Mouse (Mus musculus) regulatory T cell (primary cell): ENCODE results near the gene 6430550D23Rik.

Experiments used
- in situ Hi-C: fragments of 300-600 bp; cut with MboI, MseI; formaldehyde crosslinking; loops from one replicate; pipeline ENCODE4 v1.15.1; 2025; ENCODE audit warnings: high pct_unique_total_duplicates

Gene 6430550D23Rik

GRCm38 (mm10) chr2:156007888-156008532, at the start of gene 6430550D23Rik, which contains the start of gene Ergic3:
6430550D23Rik (minus strand) TSS chr2:156007977.
Ergic3 (plus strand) TSS chr2:156008045.
- in situ Hi-C loops, result no loop called here

GRCm38 (mm10) chr2:156052816-156053215, 45.0 kb upstream of the 6430550D23Rik start, which contains the start of gene Fer1l4:
Fer1l4 (minus strand) TSS chr2:156052947.
- in situ Hi-C loops, result loop anchor here (5.0 kb wide), 1 partner anchor 41 kb away; no protein-coding TSS in a partner anchor

- in situ Hi-C loops, result no loop called here
These were observed 40.2 kb upstream of the 6430550D23Rik start for GRCm38 (mm10) chr2:156047929-156048328.

- in situ Hi-C loops, result no loop called here
These were observed 35.1 kb upstream of the 6430550D23Rik start for GRCm38 (mm10) chr2:156042903-156043302.

GRCm38 (mm10) chr2:156039390-156039789, 31.6 kb upstream of the 6430550D23Rik start:
- in situ Hi-C loops, result no loop called here

GRCm38 (mm10) chr2:156025482-156025881, 17.7 kb upstream of the 6430550D23Rik start:
- in situ Hi-C loops, result no loop called here

- in situ Hi-C loops, result no loop called here
These were observed 14.0 kb upstream of the 6430550D23Rik start for GRCm38 (mm10) chr2:156021765-156022164.

GRCm38 (mm10) chr2:156021219-156021618, 13.4 kb upstream of the 6430550D23Rik start:
- in situ Hi-C loops, result no loop called here

- in situ Hi-C loops, result no loop called here
These were observed 10.3 kb upstream of the 6430550D23Rik start for GRCm38 (mm10) chr2:156018106-156018505.

GRCm38 (mm10) chr2:156005393-156005792, 2.4 kb downstream of the 6430550D23Rik start:
- in situ Hi-C loops, result no loop called here

- in situ Hi-C loops, result no loop called here
These were observed 15.9 kb downstream of the 6430550D23Rik start for GRCm38 (mm10) chr2:155991863-155992321.

GRCm38 (mm10) chr2:155991151-155991550, 16.6 kb downstream of the 6430550D23Rik start:
- in situ Hi-C loops, result no loop called here

GRCm38 (mm10) chr2:155989085-155989484, 18.7 kb downstream of the 6430550D23Rik start:
- in situ Hi-C loops, result no loop called here

- in situ Hi-C loops, result no loop called here
These were observed 20.6 kb downstream of the 6430550D23Rik start for GRCm38 (mm10) chr2:155987131-155987530.

- in situ Hi-C loops, result no loop called here
These were observed 22.0 kb downstream of the 6430550D23Rik start for GRCm38 (mm10) chr2:155985776-155986175.

GRCm38 (mm10) chr2:155979328-155979991, 28.3 kb downstream of the 6430550D23Rik start:
- in situ Hi-C loops, result loop anchor here (5.0 kb wide), 1 partner anchor 708 kb away; no protein-coding TSS in a partner anchor

GRCm38 (mm10) chr2:155974087-155974731, 33.6 kb downstream of the 6430550D23Rik start:
- in situ Hi-C loops, result no loop called here

GRCm38 (mm10) chr2:155973348-155973747, 34.4 kb downstream of the 6430550D23Rik start:
- in situ Hi-C loops, result no loop called here

- in situ Hi-C loops, result no loop called here
These were observed 44.8 kb downstream of the 6430550D23Rik start for GRCm38 (mm10) chr2:155962991-155963390.

- in situ Hi-C loops, result no loop called here
These were observed 45.9 kb downstream of the 6430550D23Rik start for GRCm38 (mm10) chr2:155961862-155962261.

GRCm38 (mm10) chr2:155959981-155960380, 47.8 kb downstream of the 6430550D23Rik start:
- in situ Hi-C loops, result no loop called here
